Mouse (Mus musculus) lung, adult 2 months (tissue): ENCODE results near the gene Ptprm.

Experiments used
- CTCF ChIP-seq: fragments of 200-500 bp; IDR thresholded peaks from 2 replicates; pipeline ENCODE4 v1.5.1; 2011; ENCODE audit warnings: mild to moderate bottlenecking, low read length, control low read depth; ENCODE audit not compliant: insufficient read depth
- POLR2A ChIP-seq: fragments of 200-500 bp; IDR thresholded peaks from 2 replicates; pipeline ENCODE4 v1.6.1; 2011; ENCODE audit warnings: low read depth, mild to moderate bottlenecking, control low read depth, low read length, borderline replicate concordance; ENCODE audit errors: extremely low read depth

GRCm38 (mm10) chr17:67353796-67354450 is 334 bp downstream of the Ptprm start:
- TF ChIP-seq POLR2A (no peak), CTCF (no peak)
